ENCODE assay signal across 11 mouse cellular contexts in genomic region chr5:115040756-115041155, GRCm38 (mm10). TPM values are rescaled to one million over a fixed set of nuclear protein-coding genes. Genes with fewer than 3 reads are reported as not detected.
DNase-seq lines count a peak whose midpoint lies in the region; ATAC-seq and TF ChIP-seq lines count a peak whose summit lies in the region.
"Had no signal": no experiment of that assay in that cellular context is flagged by ENCODE, and none has a peak within 500 bp of the region (broad histone marks: within the 10 kb centered on the region; RNA-seq: fewer than 3 reads in every experiment).

No protein-coding gene starts in this region.

- intact Hi-C loops in left cerebral cortex, postnatal 10 days (cut with DNase I): no loop called here

- no peak for TF ChIP-seq CTCF in lung, adult 2 months (IDR thresholded peaks at IDR 0.05; ENCODE audit: insufficient read depth, low read length)

- DNase-seq in adrenal gland, postnatal 36 days: peak; percentile 48 to 60
- DNase-seq in adrenal gland, adult 8-10 months: no peak
- DNase-seq in lung, adult 18-20 months: peak; percentile 19 to 36
- DNase-seq in lung, adult 2 months: no peak
- peak; percentile 62 for DNase-seq in gonadal fat pad, adult 2 months (ENCODE audit: low read depth)
- DNase-seq in lung, postnatal 25 days (ENCODE audit: low spot score): peak; percentile 33
- DNase-seq in left cerebral cortex, postnatal 10 days (ENCODE audit: extremely low spot score in 1 of 2, low spot score in 2 of 2): no peak

- H3K4me1 ChIP-seq in lung, adult 2 months (ENCODE audit: control insufficient read depth, insufficient read depth, low read length): peaks cover 7% of the 10 kb centered on the region; the same call in 1 of the 2 replicates
- H3K4me1 ChIP-seq: midbrain, embryonic 13.5 days had no signal

- 10% methylated on average over 4 of the region's 4 CpGs for WGBS in lung, adult 2 months

- no peak for TF ChIP-seq POLR2A in lung, adult 2 months (IDR thresholded peaks at IDR 0.05; ENCODE audit: borderline replicate concordance, extremely low read depth, low read depth, low read length)

- no peak overlapping the region for H3K4me3 ChIP-seq in lung, adult 2 months (replicated peaks; ENCODE audit: extremely low read depth, low read depth, low read length)
- H3K4me3 ChIP-seq: heart, embryonic 13.5 days; midbrain, embryonic 13.5 days had no signal

- ATAC-seq in erythroid progenitor cell, adult 5-6 weeks (replicated peaks; ENCODE audit: low FRiP score, poor library complexity, severe bottlenecking): no peak
- ATAC-seq: midbrain, embryonic 13.5 days had no signal

RNA-seq across cellular contexts. Expression of gene Sppl3, which starts 29.8 kb away (rescaled TPM):
- 10 to 100 TPM; 52.0 to 54.1 TPM for total RNA-seq in adrenal gland, postnatal 36 days (2021)
- 10 to 100 TPM; 44.3 to 62.9 (median 56.7) TPM for total RNA-seq in adrenal gland, adult 8-10 months (2022)
- polyA plus RNA-seq in lung, adult 2 months (2012; rRNA removed): 85.1 and 107 TPM in 2 replicates
- 55.5 and 57.5 TPM in 2 replicates for polyA plus RNA-seq in gonadal fat pad, adult 2 months (2012; rRNA removed)
- 69.2 and 99.5 TPM in 2 replicates for total RNA-seq in erythroid progenitor cell, adult 5-6 weeks (2015; ENCODE audit: low replicate concordance)
- 73.7 and 92.4 TPM in 2 replicates for total RNA-seq in erythroid progenitor cell, adult 5-6 weeks (2017; ENCODE audit: low replicate concordance)
- total RNA-seq in left cerebral cortex, postnatal 10 days (2021): 100 to 1,000 TPM; 112 to 115 TPM

RNA-seq across cellular contexts. Expression of gene Gm10401, which starts 57.3 kb away (rescaled TPM):
- not detected for total RNA-seq in adrenal gland, postnatal 36 days (2021)
- total RNA-seq in adrenal gland, adult 8-10 months (2022): not detected
- polyA plus RNA-seq in lung, adult 2 months (2012; rRNA removed): not detected in 2 replicates
- polyA plus RNA-seq in gonadal fat pad, adult 2 months (2012; rRNA removed): 0.30 TPM in 1 of 2 replicates, not detected in the other
- total RNA-seq in erythroid progenitor cell, adult 5-6 weeks (2015; ENCODE audit: low replicate concordance): not detected in 2 replicates
- total RNA-seq in erythroid progenitor cell, adult 5-6 weeks (2017; ENCODE audit: low replicate concordance): 1.2 and 5.8 TPM in 2 replicates
- total RNA-seq in left cerebral cortex, postnatal 10 days (2021): not detected
- total RNA-seq: left cerebral cortex, postnatal 14 days had no signal

Comparison
In these comparisons a context has a peak if more than half of its experiments do, and no peak if none do; other contexts are left out.
1. DNase-seq: peak in adrenal gland, postnatal 36 days (2 of 2), lung, adult 18-20 months (2 of 2), gonadal fat pad, adult 2 months (single experiment) and lung, postnatal 25 days (single experiment); none in adrenal gland, adult 8-10 months (single experiment), lung, adult 2 months (single experiment) and left cerebral cortex, postnatal 10 days (0 of 2).